Mouse (Mus musculus) adrenal gland, postnatal 25 days (tissue): ENCODE measurements around the gene Cercam. TPM values are rescaled to one million over a fixed set of nuclear protein-coding genes. Genes with fewer than 3 reads are reported as not detected.

Experiments
- DNase-seq: peaks from one replicate; pipeline ENCODE4 v3.0.0; 2021; ENCODE audit warnings: mixed read lengths
- long read RNA-seq: library from polyadenylated mRNA; stranded (forward); transcript quantifications from one replicate; pipeline ENCODE4 v2.0.0, GENCODE M21; 2021
- total RNA-seq: library from RNA; stranded (reverse); gene quantifications from 2 replicates; pipeline ENCODE4 v1.2.3, GENCODE M21; 2021

Cercam gene
- total RNA-seq = 11.3 and 11.6 TPM in 2 replicates
- long read RNA-seq, partial matches to known transcripts = 1 of 4 reads
- long read RNA-seq, other reads (novel, unspliced or antisense) = 2 of 4 reads

- DNase-seq = peak; percentile 86
Measured at GRCm38 (mm10) chr2:29868949-29869645, at the start of gene Cercam. Gene Cercam (plus strand): TSS chr2:29869164.

GRCm38 (mm10) chr2:29819363-29819762 is 49.6 kb upstream of the Cercam start:
- DNase-seq = no peak

- DNase-seq = peak; percentile 59
Measured at GRCm38 (mm10) chr2:29820025-29820817, 48.7 kb upstream of the Cercam start, which contains the start of gene Urm1. Gene Urm1 (plus strand): TSS chr2:29820075.

GRCm38 (mm10) chr2:29826318-29826925 is 42.5 kb upstream of the Cercam start:
- no peak for DNase-seq

- peak; percentile 92 for DNase-seq
Measured at GRCm38 (mm10) chr2:29826926-29827708, 41.8 kb upstream of the Cercam start.

- DNase-seq = no peak
Measured at GRCm38 (mm10) chr2:29827709-29828024, 41.3 kb upstream of the Cercam start.

GRCm38 (mm10) chr2:29831106-29831505 is 37.9 kb upstream of the Cercam start:
- DNase-seq = no peak

- DNase-seq = no peak
Measured at GRCm38 (mm10) chr2:29833796-29834195, 35.2 kb upstream of the Cercam start.

GRCm38 (mm10) chr2:29835391-29835899 is 33.5 kb upstream of the Cercam start:
- DNase-seq = no peak

- no peak for DNase-seq
Measured at GRCm38 (mm10) chr2:29839460-29839859, 29.5 kb upstream of the Cercam start.

- DNase-seq = no peak
Measured at GRCm38 (mm10) chr2:29843231-29844105, 25.5 kb upstream of the Cercam start.

- no peak for DNase-seq
Measured at GRCm38 (mm10) chr2:29844115-29844514, 24.8 kb upstream of the Cercam start.

- no peak for DNase-seq
Measured at GRCm38 (mm10) chr2:29844661-29845060, 24.3 kb upstream of the Cercam start.

- no peak for DNase-seq
Measured at GRCm38 (mm10) chr2:29845636-29846035, 23.3 kb upstream of the Cercam start.

- no peak for DNase-seq
Measured at GRCm38 (mm10) chr2:29846061-29846853, 22.7 kb upstream of the Cercam start.

- no peak for DNase-seq
Measured at GRCm38 (mm10) chr2:29846911-29847310, 22.1 kb upstream of the Cercam start.

- no peak for DNase-seq
Measured at GRCm38 (mm10) chr2:29849041-29849440, 19.9 kb upstream of the Cercam start.

GRCm38 (mm10) chr2:29849841-29850480 is 19.0 kb upstream of the Cercam start:
- DNase-seq = no peak

GRCm38 (mm10) chr2:29852957-29853485 is 15.9 kb upstream of the Cercam start:
- no peak for DNase-seq
